Mouse (Mus musculus) cortical plate, adult 2 months (tissue): ENCODE results near the gene Adra2c.

Experiments used
- CTCF ChIP-seq: fragments of 200-500 bp; IDR thresholded peaks from 2 replicates; pipeline ENCODE4 v1.5.1; 2011; ENCODE audit warnings: mild to moderate bottlenecking, control low read depth, low read length; ENCODE audit not compliant: insufficient read depth; ENCODE audit errors: extremely low read depth
- POLR2A ChIP-seq: fragments of 200-500 bp; IDR thresholded peaks from 2 replicates; pipeline ENCODE4 v1.6.1; 2011; ENCODE audit warnings: mild to moderate bottlenecking, low read length, control low read depth; ENCODE audit not compliant: insufficient read depth; ENCODE audit errors: extremely low read depth

GRCm38 (mm10) chr5:35275356-35275755, 2.8 kb upstream of the Adra2c start:
- no peak for TF ChIP-seq CTCF
- TF ChIP-seq POLR2A, result no peak
